ENCODE assay signal across 15 mouse cellular contexts in genomic region chr12:77517691-77518090, GRCm38 (mm10).
"Had no signal": no experiment of that assay in that cellular context is flagged by ENCODE, and none has a peak within 500 bp of the region (broad histone marks: within the 10 kb centered on the region; RNA-seq: fewer than 3 reads in every experiment).

No protein-coding gene starts in this region.

- H3K27me3 ChIP-seq: intestine, embryonic 15.5 days; liver, embryonic 13.5 days; lung, embryonic 15.5 days; midbrain, embryonic 15.5 days; neural tube, embryonic 12.5 days; stomach, embryonic 15.5 days had no signal

- ATAC-seq: intestine, embryonic 15.5 days; liver, postnatal 0 days; midbrain, embryonic 15.5 days had no signal

- H3K4me1 ChIP-seq: intestine, embryonic 15.5 days; liver, embryonic 13.5 days; lung, embryonic 15.5 days; midbrain, embryonic 15.5 days; neural tube, embryonic 12.5 days; stomach, embryonic 15.5 days had no signal

- H3K9ac ChIP-seq: intestine, embryonic 15.5 days; liver, embryonic 13.5 days; liver, postnatal 0 days; lung, embryonic 15.5 days; midbrain, embryonic 15.5 days; neural tube, embryonic 12.5 days; stomach, embryonic 15.5 days had no signal

- H3K4me3 ChIP-seq: intestine, embryonic 15.5 days; layer of hippocampus, adult 2 months; liver, embryonic 13.5 days; lung, embryonic 15.5 days; midbrain, embryonic 15.5 days; neural tube, embryonic 12.5 days; stomach, embryonic 15.5 days had no signal

- H3K9me3 ChIP-seq: intestine, embryonic 15.5 days; liver, embryonic 13.5 days; lung, embryonic 15.5 days; midbrain, embryonic 15.5 days; neural tube, embryonic 12.5 days; stomach, embryonic 15.5 days had no signal

- H3K36me3 ChIP-seq: intestine, embryonic 15.5 days; liver, embryonic 13.5 days; lung, embryonic 15.5 days; midbrain, embryonic 15.5 days; neural tube, embryonic 12.5 days; stomach, embryonic 15.5 days had no signal

- H3K4me2 ChIP-seq: intestine, embryonic 15.5 days; liver, embryonic 13.5 days; lung, embryonic 15.5 days; midbrain, embryonic 15.5 days; neural tube, embryonic 12.5 days; stomach, embryonic 15.5 days had no signal

- H3K27ac ChIP-seq: intestine, embryonic 15.5 days; layer of hippocampus, adult 2 months; liver, embryonic 13.5 days; lung, embryonic 15.5 days; midbrain, embryonic 15.5 days; neural tube, embryonic 12.5 days; stomach, embryonic 15.5 days had no signal

- DNase-seq: kidney, adult 8-10 months; kidney, postnatal 10 days; kidney, postnatal 4 days; left cerebral cortex, postnatal 4 days; liver; liver, embryonic 13.5 days; liver, postnatal 0 days; lung, postnatal 14 days; thymus, postnatal 4 days had no signal
